29 mouse cellular contexts compared by ENCODE assay signal in the genomic region with DNA sequence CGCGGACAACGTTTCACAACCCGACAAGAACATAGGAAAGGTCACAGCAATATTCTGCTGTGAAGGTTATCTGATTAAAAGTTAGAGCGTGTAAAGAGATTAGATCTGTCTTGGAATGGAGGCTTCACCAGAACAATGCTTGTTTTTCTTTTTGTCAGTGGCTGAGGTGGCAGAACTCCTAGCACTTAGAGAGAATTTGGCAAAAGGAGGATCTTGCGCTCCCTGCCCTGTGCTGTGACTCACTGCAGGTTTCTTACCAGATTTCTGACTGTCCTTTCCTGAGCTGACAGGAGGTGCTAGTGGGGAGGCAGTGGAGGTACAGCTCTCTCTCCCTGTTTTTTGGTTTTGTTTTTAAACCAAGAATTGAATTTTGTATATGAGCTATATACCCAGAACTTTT. TPM values are rescaled to one million over a fixed set of nuclear protein-coding genes. Genes with fewer than 3 reads are reported as not detected.
DNase-seq lines count a peak whose midpoint lies in the region; ATAC-seq and TF ChIP-seq lines count a peak whose summit lies in the region.
"Had no signal": no experiment of that assay in that cellular context is flagged by ENCODE, and none has a peak within 500 bp of the region (broad histone marks: within the 10 kb centered on the region; RNA-seq: fewer than 3 reads in every experiment).

No protein-coding gene starts in this region.

- ATAC-seq in intestine, embryonic 14.5 days (replicated peaks; ENCODE audit: low FRiP score, low TSS enrichment, low read depth): no peak
- ATAC-seq in intestine, embryonic 16.5 days: no peak
- ATAC-seq in inflammation-experienced regulatory T-cells, adult 6 months: no peak
- ATAC-seq: forebrain, embryonic 14.5 days; hindbrain, postnatal 0 days had no signal

- H3K4me2 ChIP-seq in intestine, embryonic 14.5 days (ENCODE audit: low read length): no peak overlapping the region
- no peak overlapping the region for H3K4me2 ChIP-seq in intestine, embryonic 16.5 days (ENCODE audit: low read depth, low read length)
- H3K4me2 ChIP-seq: embryonic facial prominence, embryonic 12.5 days; heart, embryonic 12.5 days; liver, embryonic 13.5 days; lung, embryonic 14.5 days; neural tube, embryonic 13.5 days had no signal

- H3K27me3 ChIP-seq in intestine, embryonic 14.5 days (replicated peaks; ENCODE audit: control insufficient read depth, insufficient read depth, low read length): no peaks in the 10 kb centered on the region
- no peaks in the 10 kb centered on the region for H3K27me3 ChIP-seq in intestine, embryonic 16.5 days (replicated peaks; ENCODE audit: control insufficient read depth, insufficient read depth, low read length)
- no peaks in the 10 kb centered on the region for H3K27me3 ChIP-seq in MEL (ENCODE audit: control insufficient read depth in 1 of 2, insufficient read depth in 2 of 2, low read length in 2 of 2)
- H3K27me3 ChIP-seq: embryonic facial prominence, embryonic 12.5 days; heart, embryonic 12.5 days; liver, embryonic 13.5 days; neural tube, embryonic 13.5 days had no signal

- no peak overlapping the region for H3K9ac ChIP-seq in intestine, embryonic 14.5 days (ENCODE audit: low read length)
- H3K9ac ChIP-seq in intestine, embryonic 16.5 days (ENCODE audit: low read depth, low read length): no peak overlapping the region
- H3K9ac ChIP-seq in MEL (ENCODE audit: control insufficient read depth, low read depth, low read length, poor library complexity, severe bottlenecking): no peak overlapping the region
- H3K9ac ChIP-seq: embryonic facial prominence, embryonic 12.5 days; heart, embryonic 12.5 days; liver, embryonic 13.5 days; lung, embryonic 14.5 days; neural tube, embryonic 13.5 days had no signal

- no peak for TF ChIP-seq EP300 in MEL (IDR thresholded peaks at IDR 0.05; ENCODE audit: low read depth in 1 of 2, low read length in 2 of 2)

- H3K27ac ChIP-seq in intestine, embryonic 14.5 days (ENCODE audit: low read depth): no peak overlapping the region
- no peak overlapping the region for H3K27ac ChIP-seq in intestine, embryonic 16.5 days (ENCODE audit: low read length)
- H3K27ac ChIP-seq in MEL (ENCODE audit: control insufficient read depth, low read depth, low read length): no peak overlapping the region
- H3K27ac ChIP-seq: embryonic facial prominence, embryonic 12.5 days; hindbrain, embryonic 10.5 days; hindbrain, postnatal 0 days; liver, embryonic 13.5 days; neural tube, embryonic 13.5 days had no signal

- TF ChIP-seq POLR2A in MEL (IDR thresholded peaks at IDR 0.05; ENCODE audit: control insufficient read depth in 1 of 2, insufficient read depth in 1 of 2, low read depth in 1 of 2, low read length in 2 of 2, poor library complexity in 1 of 2): no peak

- H3K4me3 ChIP-seq in intestine, embryonic 14.5 days (ENCODE audit: low read depth, low read length): no peak overlapping the region
- no peak overlapping the region for H3K4me3 ChIP-seq in intestine, embryonic 16.5 days (ENCODE audit: low read length)
- no peak overlapping the region for H3K4me3 ChIP-seq in MEL (ENCODE audit: control insufficient read depth in 1 of 2, insufficient read depth in 1 of 2, low read depth in 2 of 2, low read length in 2 of 2)
- H3K4me3 ChIP-seq: embryonic facial prominence, embryonic 12.5 days; heart, embryonic 12.5 days; hindbrain, embryonic 10.5 days; liver, embryonic 13.5 days; neural tube, embryonic 13.5 days had no signal

- no peak for TF ChIP-seq CTCF in MEL (IDR thresholded peaks at IDR 0.05 in 2 of 3, conservative IDR thresholded peaks at IDR 0.05 in 1 of 3; ENCODE audit: control insufficient read depth in 1 of 3, insufficient read depth in 1 of 3, low read depth in 2 of 3, low read length in 3 of 3, poor library complexity in 1 of 3, severe bottlenecking in 1 of 3)

- peaks cover 11% of the 10 kb centered on the region for H3K4me1 ChIP-seq in intestine, embryonic 14.5 days (replicated peaks; ENCODE audit: control insufficient read depth, insufficient read depth, low read length)
- H3K4me1 ChIP-seq in intestine, embryonic 16.5 days (ENCODE audit: control insufficient read depth, insufficient read depth, low read length): peaks cover 14% of the 10 kb centered on the region
- peaks cover 23 to 35% of the 10 kb centered on the region in 2 experiments for H3K4me1 ChIP-seq in MEL (ENCODE audit: control insufficient read depth in 1 of 2, insufficient read depth in 2 of 2, low read length in 2 of 2)

- H3K9me3 ChIP-seq in intestine, embryonic 14.5 days (ENCODE audit: control insufficient read depth, low read length): no peaks in the 10 kb centered on the region
- no peaks in the 10 kb centered on the region for H3K9me3 ChIP-seq in intestine, embryonic 16.5 days (ENCODE audit: control insufficient read depth, low read length)
- no peaks in the 10 kb centered on the region for H3K9me3 ChIP-seq in MEL (replicated peaks; ENCODE audit: insufficient read depth, low read length)
- H3K9me3 ChIP-seq: embryonic facial prominence, embryonic 12.5 days; heart, embryonic 12.5 days; hindbrain, embryonic 10.5 days; liver, embryonic 13.5 days; neural tube, embryonic 13.5 days had no signal

- H3K36me3 ChIP-seq in intestine, embryonic 14.5 days (ENCODE audit: control insufficient read depth, insufficient read depth, low read length): no peaks in the 10 kb centered on the region
- no peaks in the 10 kb centered on the region for H3K36me3 ChIP-seq in intestine, embryonic 16.5 days (ENCODE audit: control insufficient read depth, insufficient read depth, low read length)
- H3K36me3 ChIP-seq in MEL (ENCODE audit: control insufficient read depth in 1 of 2, insufficient read depth in 2 of 2, low read length in 2 of 2): peaks cover 0 to 45% of the 10 kb centered on the region in 2 experiments; a peak in 2 of 4 replicates
- H3K36me3 ChIP-seq: embryonic facial prominence, embryonic 12.5 days; heart, embryonic 12.5 days; hindbrain, embryonic 10.5 days; liver, embryonic 13.5 days; neural tube, embryonic 13.5 days had no signal

- peak; percentile 58 for DNase-seq in adrenal gland, adult 2 months
- no peak for DNase-seq in adrenal gland, postnatal 4 days (ENCODE audit: low spot score in 2 of 2)
- DNase-seq in intestine, embryonic 14.5 days (ENCODE audit: low spot score): peak; percentile 40
- peak; percentile 47 for DNase-seq in MEL (ENCODE audit: low read depth, low spot score)
- DNase-seq in fibroblast of lung, adult 2 months (ENCODE audit: low read depth): peak; percentile 54
- no peak for DNase-seq in lung, postnatal 10 days
- DNase-seq: B cell, adult 2 months; gastrocnemius, postnatal 25 days; heart, adult 18-20 months; kidney, adult 18-20 months; liver, embryonic 13.5 days; lung, embryonic 14.5 days; lung, postnatal 36 days; midbrain, embryonic 14.5 days; retina, postnatal 1 day had no signal

- peaks cover 67% of the 10 kb centered on the region for H3K79me2 ChIP-seq in MEL (ENCODE audit: control insufficient read depth, insufficient read depth, low read length, poor library complexity)

- 83% methylated on average over 6 of the region's 6 CpGs for WGBS in intestine, embryonic 14.5 days
- WGBS in intestine, embryonic 16.5 days: 82% methylated on average over 6 of the region's 6 CpGs

- no peak for TF ChIP-seq RAD21 in MEL (IDR thresholded peaks at IDR 0.05; ENCODE audit: low read depth, low read length)

RNA-seq across cellular contexts. Expression of gene Gm20503, which starts 4.0 kb away (rescaled TPM):
- total RNA-seq in adrenal gland, adult 2 months (2021): 1 to 10 TPM in 1 of 2 experiments, not detected in 1; 2.9 TPM
- not detected in 2 replicates for polyA plus RNA-seq in adrenal gland, adult 2 months (2012; rRNA removed)
- total RNA-seq in adrenal gland, postnatal 4 days (2021): 1 to 10 TPM; 1.1 to 3.1 TPM
- polyA plus RNA-seq in intestine, embryonic 14.5 days (2014; fragmentation: Nextera tagmentation; extraction: Ambion mirVana): 8.5 and 10.8 TPM in 2 replicates
- polyA plus RNA-seq in intestine, embryonic 16.5 days (2015; fragmentation: Nextera tagmentation; extraction: Ambion mirVana): 9.3 and 10.8 TPM in 2 replicates
- not detected in 2 replicates for total RNA-seq in MEL (2012; rRNA removed)
- 1 to 10 TPM in 1 of 2 experiments, not detected in 1; 3.3 TPM for polyA plus RNA-seq in MEL (2012; ENCODE audit: insufficient read depth in 1 of 2, insufficient read length in 2 of 2, low read depth in 1 of 2, low replicate concordance in 2 of 2, missing spikeins in 1 of 2)
- not detected for polyA plus RNA-seq in inflammation-experienced regulatory T-cells, adult 6 months (2017; shearing (Covaris generic))
- total RNA-seq: hindbrain, postnatal 0 days; megakaryocyte-erythroid progenitor cell, adult 5-6 weeks had no signal
- polyA plus RNA-seq: cerebellum, adult 2 months; large intestine, adult 2 months; spleen, adult 2 months; testis, adult 2 months; urinary bladder, adult 2 months had no signal

RNA-seq across cellular contexts. Expression of gene Dnajc25, which starts 12.2 kb away (rescaled TPM):
- total RNA-seq in adrenal gland, adult 2 months (2021): 10 to 100 TPM; 16.8 to 20.5 TPM
- polyA plus RNA-seq in adrenal gland, adult 2 months (2012; rRNA removed): 6.9 and 7.3 TPM in 2 replicates
- 10 to 100 TPM; 19.4 to 20.9 TPM for total RNA-seq in adrenal gland, postnatal 4 days (2021)
- 8.7 and 11.6 TPM in 2 replicates for polyA plus RNA-seq in intestine, embryonic 14.5 days (2014; fragmentation: Nextera tagmentation; extraction: Ambion mirVana)
- polyA plus RNA-seq in intestine, embryonic 16.5 days (2015; fragmentation: Nextera tagmentation; extraction: Ambion mirVana): 5.6 and 8.3 TPM in 2 replicates
- total RNA-seq in MEL (2012; rRNA removed): 6.2 and 6.6 TPM in 2 replicates
- 10 to 100 TPM in 1 of 2 experiments, not detected in 1; 11.8 TPM for polyA plus RNA-seq in MEL (2012; ENCODE audit: insufficient read depth in 1 of 2, insufficient read length in 2 of 2, low read depth in 1 of 2, low replicate concordance in 2 of 2, missing spikeins in 1 of 2)
- polyA plus RNA-seq in inflammation-experienced regulatory T-cells, adult 6 months (2017; shearing (Covaris generic)): 1 to 10 TPM in 1 of 3 experiments, under 1 TPM in 2; 0.64 to 1.1 (median 0.91) TPM

RNA-seq across cellular contexts. Expression of gene Ptgr1, which starts 20.1 kb away (rescaled TPM):
- total RNA-seq in adrenal gland, adult 2 months (2021): 10 to 100 TPM; 12.1 to 26.9 TPM
- 2.0 and 2.4 TPM in 2 replicates for polyA plus RNA-seq in adrenal gland, adult 2 months (2012; rRNA removed)
- 10 to 100 TPM; 27.4 to 29.8 TPM for total RNA-seq in adrenal gland, postnatal 4 days (2021)
- polyA plus RNA-seq in intestine, embryonic 14.5 days (2014; fragmentation: Nextera tagmentation; extraction: Ambion mirVana): 29.3 and 33.9 TPM in 2 replicates
- polyA plus RNA-seq in intestine, embryonic 16.5 days (2015; fragmentation: Nextera tagmentation; extraction: Ambion mirVana): 44.9 and 45.5 TPM in 2 replicates
- total RNA-seq in MEL (2012; rRNA removed): 11.7 and 14.7 TPM in 2 replicates
- polyA plus RNA-seq in MEL (2012; ENCODE audit: insufficient read depth in 1 of 2, insufficient read length in 2 of 2, low read depth in 1 of 2, low replicate concordance in 2 of 2, missing spikeins in 1 of 2): 10 to 100 TPM in 1 of 2 experiments, not detected in 1; 20.6 TPM
- polyA plus RNA-seq in inflammation-experienced regulatory T-cells, adult 6 months (2017; shearing (Covaris generic)): under 1 TPM in 2 of 3 experiments, not detected in 1; 0.34 to 0.67 TPM

RNA-seq across cellular contexts. Expression of gene Gng10, which starts 27.9 kb away (rescaled TPM):
- 10 to 100 TPM; 25.1 to 38.3 TPM for total RNA-seq in adrenal gland, adult 2 months (2021)
- 21.4 and 27.8 TPM in 2 replicates for polyA plus RNA-seq in adrenal gland, adult 2 months (2012; rRNA removed)
- 10 to 100 TPM; 48.1 to 55.9 TPM for total RNA-seq in adrenal gland, postnatal 4 days (2021)
- 103 and 130 TPM in 2 replicates for polyA plus RNA-seq in intestine, embryonic 14.5 days (2014; fragmentation: Nextera tagmentation; extraction: Ambion mirVana)
- polyA plus RNA-seq in intestine, embryonic 16.5 days (2015; fragmentation: Nextera tagmentation; extraction: Ambion mirVana): 76.5 and 86.1 TPM in 2 replicates
- total RNA-seq in MEL (2012; rRNA removed): 54.0 and 59.1 TPM in 2 replicates
- polyA plus RNA-seq in MEL (2012; ENCODE audit: insufficient read depth in 1 of 2, insufficient read length in 2 of 2, low read depth in 1 of 2, low replicate concordance in 2 of 2, missing spikeins in 1 of 2): 10 to 100 TPM in 1 of 2 experiments, not detected in 1; 51.2 TPM
- polyA plus RNA-seq in inflammation-experienced regulatory T-cells, adult 6 months (2017; shearing (Covaris generic)): 100 to 1,000 TPM; 134 to 204 (median 170) TPM

Comparison
In these comparisons a context has a peak if more than half of its experiments do, and no peak if none do; other contexts are left out.
1. DNase-seq: peak in adrenal gland, adult 2 months (single experiment), intestine, embryonic 14.5 days (single experiment), MEL (single experiment) and fibroblast of lung, adult 2 months (single experiment); none in adrenal gland, postnatal 4 days (0 of 2) and lung, postnatal 10 days (single experiment).